Mouse (Mus musculus): ENCODE measurements around the gene Atad3a.
"Not testable (repeated sequence)": the region's sequence is repeated elsewhere in the genome, so short reads cannot be mapped to it uniquely, and the experiment has no call there.

Atad3a gene

GRCm38 (mm10) chr4:155774971-155775740 lies 14.3 kb upstream of the Atad3a start:
- DNase-seq = peak; percentile 69

- DNase-seq = peak; percentile 94
These were observed 13.4 kb upstream of the Atad3a start, which contains the start of gene Vwa1 for GRCm38 (mm10) chr4:155774280-155774754. TSS of gene Vwa1 (minus strand) at chr4:155774698.

GRCm38 (mm10) chr4:155773335-155774078 lies 12.6 kb upstream of the Atad3a start:
- peak; percentile 58 for DNase-seq

GRCm38 (mm10) chr4:155772786-155773185 lies 11.9 kb upstream of the Atad3a start:
- DNase-seq = no peak

GRCm38 (mm10) chr4:155771706-155772105 lies 10.8 kb upstream of the Atad3a start:
- peak; percentile 81 for DNase-seq

GRCm38 (mm10) chr4:155770626-155771025 lies 9.7 kb upstream of the Atad3a start:
- DNase-seq = peak; percentile 82

GRCm38 (mm10) chr4:155769880-155770512 lies 9.1 kb upstream of the Atad3a start:
- peak; percentile 95 for DNase-seq

- no peak for DNase-seq
These were observed 8.6 kb upstream of the Atad3a start for GRCm38 (mm10) chr4:155769496-155769879.

- no peak for DNase-seq
These were observed 1.5 kb upstream of the Atad3a start for GRCm38 (mm10) chr4:155762357-155762756.

- no peak for DNase-seq
These were observed 635 bp upstream of the Atad3a start for GRCm38 (mm10) chr4:155761356-155762099.

GRCm38 (mm10) chr4:155759862-155760612 lies 856 bp downstream of the Atad3a start:
- peak; percentile 58 for DNase-seq

GRCm38 (mm10) chr4:155757011-155757410 lies 3.9 kb downstream of the Atad3a start:
- DNase-seq = no peak

- DNase-seq = no peak
These were observed 14.1 kb downstream of the Atad3a start for GRCm38 (mm10) chr4:155746575-155747490.

- DNase-seq = no peak
These were observed 14.8 kb downstream of the Atad3a start for GRCm38 (mm10) chr4:155746036-155746548.

GRCm38 (mm10) chr4:155745136-155745535 lies 15.8 kb downstream of the Atad3a start:
- DNase-seq = no peak

- DNase-seq = no peak
These were observed 16.4 kb downstream of the Atad3a start for GRCm38 (mm10) chr4:155744474-155744873.

GRCm38 (mm10) chr4:155742684-155743083 lies 18.2 kb downstream of the Atad3a start:
- DNase-seq = no peak

GRCm38 (mm10) chr4:155740681-155741080 lies 20.2 kb downstream of the Atad3a start:
- not testable (repeated sequence) for DNase-seq

GRCm38 (mm10) chr4:155739741-155740636 lies 20.9 kb downstream of the Atad3a start:
- DNase-seq = peak; percentile 21

Measured in kidney, adult 9 months (tissue).